Mouse (Mus musculus): ENCODE data around the gene Itln1. TPM values are rescaled to one million over a fixed set of nuclear protein-coding genes. Genes with fewer than 3 reads are reported as not detected.
A peak's percentile ranks its signal among the peaks of the same experiment; 100 is the strongest.

Itln1 gene
- polyA plus RNA-seq (2012; rRNA removed), result 2,801 and 3,610 TPM in 2 replicates

DNA sequence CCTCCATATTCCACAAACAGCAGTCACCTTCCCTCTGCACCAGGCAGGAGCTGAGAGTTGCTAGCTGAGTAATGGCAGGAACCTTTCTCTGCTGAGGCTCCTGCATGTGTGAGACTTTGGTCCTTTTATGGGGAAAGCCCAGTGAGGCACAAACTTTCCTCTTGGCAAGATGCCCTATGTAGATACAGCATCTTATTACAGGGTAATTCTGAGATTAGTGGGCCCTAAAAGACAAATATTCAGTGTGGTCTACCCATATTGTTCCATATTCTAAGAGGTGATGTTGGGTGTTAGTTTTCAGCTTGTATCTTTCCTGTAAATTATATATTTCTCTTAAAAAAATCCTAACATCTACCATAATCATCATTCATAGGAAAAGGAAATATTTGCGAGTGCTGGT lies at the start of gene Itln1:
Itln1 (minus strand) TSS at position 101 of the 400 bp plus-strand sequence.
- WGBS, result 56% methylated on average over 1 of the region's 1 CpGs
- peak; percentile 46 for DNase-seq (ENCODE audit: low read depth, low spot score)

DNA sequence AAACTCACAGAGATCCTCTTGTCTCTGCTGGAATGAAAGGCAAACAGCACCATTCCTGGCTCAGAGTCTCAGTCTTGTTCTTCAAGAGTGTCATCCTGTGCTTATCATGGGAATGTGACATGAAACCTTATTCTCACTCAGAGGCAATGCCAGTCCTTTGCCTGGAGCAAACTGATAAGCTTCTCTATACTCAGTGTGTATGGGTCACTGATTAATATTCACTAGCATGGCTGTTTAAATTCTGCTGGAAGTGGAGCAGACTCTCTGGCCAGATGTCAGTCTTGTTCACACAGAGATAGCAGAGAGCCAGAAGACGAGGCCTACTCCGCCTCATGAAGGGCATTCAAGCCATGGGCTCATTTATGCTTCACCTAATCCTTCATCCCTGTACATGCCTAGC lies 49.5 kb upstream of the Itln1 start:
- no peak for DNase-seq (ENCODE audit: low read depth, low spot score)
- WGBS, result 75% methylated on average over 2 of the region's 2 CpGs

DNA sequence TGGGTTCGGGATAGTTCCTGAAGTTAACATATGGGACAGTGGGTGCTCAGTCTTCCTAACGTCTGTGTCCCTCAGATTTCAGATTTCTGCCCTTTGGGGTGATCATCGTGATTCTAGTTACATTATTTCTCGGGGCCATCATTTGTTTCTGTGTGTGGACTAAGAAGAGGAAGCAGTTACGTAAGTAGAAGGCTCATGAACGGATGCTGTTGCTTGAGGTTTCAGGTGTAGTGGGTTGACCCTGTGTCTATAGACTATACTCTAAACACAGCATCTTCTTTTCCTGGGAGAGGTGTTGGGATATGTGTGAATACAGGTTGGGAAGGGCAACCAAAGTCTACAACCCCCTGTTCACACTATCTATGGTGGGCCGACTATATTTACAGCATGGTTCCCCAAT lies 42.1 kb upstream of the Itln1 start:
- WGBS, result 78% methylated on average over 7 of the region's 7 CpGs
- no peak for DNase-seq (ENCODE audit: low read depth, low spot score)

DNA sequence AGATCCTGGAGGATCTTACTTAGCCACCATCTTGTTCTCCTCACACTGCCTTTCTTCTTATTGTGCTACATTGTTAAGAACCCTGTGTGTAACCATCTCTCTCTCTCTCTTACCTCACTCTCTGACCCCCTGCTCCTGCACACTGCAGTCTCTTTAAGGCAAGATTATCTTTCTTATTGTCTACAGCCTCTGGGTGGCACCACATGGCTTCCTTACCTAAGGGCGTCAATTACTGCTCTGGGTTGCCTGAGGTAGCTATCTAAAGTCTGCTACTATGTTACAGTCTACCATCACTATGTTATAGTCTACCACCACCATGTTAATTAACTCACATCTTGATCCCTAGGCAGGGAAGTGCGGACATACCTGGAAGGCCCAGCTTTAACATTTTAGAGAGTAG lies 33.3 kb upstream of the Itln1 start:
- WGBS, result 66% methylated on average over 2 of the region's 2 CpGs
- DNase-seq (ENCODE audit: low read depth, low spot score), result no peak

DNA sequence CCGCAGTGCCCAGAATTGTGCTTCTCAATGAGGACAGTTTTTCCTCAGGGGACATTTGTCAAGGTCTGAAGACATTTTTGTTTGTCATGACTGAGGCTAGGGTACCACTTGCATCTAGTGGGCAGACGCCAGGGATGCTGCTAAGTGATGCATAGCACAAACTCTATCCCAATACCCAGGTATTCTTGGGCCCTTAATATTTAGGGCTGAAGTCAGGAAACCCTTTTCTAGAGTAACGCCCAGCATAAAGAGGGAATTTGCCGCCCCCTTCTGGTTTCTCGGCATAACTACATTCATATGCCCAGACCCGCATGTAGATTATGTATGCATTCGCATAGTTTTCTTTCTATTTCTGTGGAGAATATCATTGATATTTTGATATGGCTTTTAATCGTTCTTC lies 31.7 kb upstream of the Itln1 start:
- WGBS, result 16% methylated on average over 8 of the region's 8 CpGs
- peak; percentile 27 for DNase-seq (ENCODE audit: low read depth, low spot score)

DNA sequence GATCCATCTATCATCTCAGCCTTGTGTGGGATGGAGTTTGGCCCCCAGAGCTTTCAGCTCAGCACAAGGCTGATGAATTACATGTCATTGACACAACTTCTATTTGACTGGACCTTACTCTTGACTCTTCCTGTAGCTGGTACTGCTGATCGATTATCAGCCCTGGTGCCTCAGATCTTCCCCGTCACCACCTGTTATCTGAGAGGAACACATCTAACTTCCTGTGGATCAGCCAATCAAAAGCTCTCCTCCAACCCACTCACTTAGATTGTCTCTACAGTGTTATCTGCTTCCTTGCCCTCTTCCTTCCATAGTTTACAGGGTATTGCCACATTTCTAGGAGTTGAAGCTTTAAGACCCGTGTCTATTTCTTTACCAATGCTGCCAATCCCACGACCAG lies 30.8 kb upstream of the Itln1 start:
- WGBS, result 62% methylated on average over 4 of the region's 4 CpGs

DNA sequence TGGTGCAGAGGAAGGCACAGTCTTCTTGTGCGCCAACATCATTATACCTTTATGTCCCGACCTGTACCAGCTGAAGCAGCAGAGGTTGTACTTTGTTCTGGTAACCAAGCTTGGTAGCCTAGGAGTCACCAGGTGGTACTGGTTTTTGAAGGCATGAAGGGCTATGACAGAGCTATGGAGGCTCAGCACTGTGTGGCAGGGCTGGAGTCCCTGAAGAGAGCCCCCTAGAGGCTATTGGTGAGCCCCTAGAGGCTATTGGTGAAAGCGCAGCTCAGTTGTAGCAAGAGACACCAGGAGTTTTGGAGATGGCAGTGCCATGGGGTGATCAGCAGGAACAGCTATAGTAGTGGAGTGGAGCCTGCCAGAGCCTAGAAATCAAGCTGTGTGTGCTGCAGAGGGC lies 29.2 kb upstream of the Itln1 start:
- WGBS, result 52% methylated on average over 3 of the region's 3 CpGs
- DNase-seq (ENCODE audit: low read depth, low spot score), result peak; percentile 8

More for the DNA sequence above, 30.8 kb upstream of the Itln1 start:
- no peak for DNase-seq (ENCODE audit: low read depth, low spot score)

DNA sequence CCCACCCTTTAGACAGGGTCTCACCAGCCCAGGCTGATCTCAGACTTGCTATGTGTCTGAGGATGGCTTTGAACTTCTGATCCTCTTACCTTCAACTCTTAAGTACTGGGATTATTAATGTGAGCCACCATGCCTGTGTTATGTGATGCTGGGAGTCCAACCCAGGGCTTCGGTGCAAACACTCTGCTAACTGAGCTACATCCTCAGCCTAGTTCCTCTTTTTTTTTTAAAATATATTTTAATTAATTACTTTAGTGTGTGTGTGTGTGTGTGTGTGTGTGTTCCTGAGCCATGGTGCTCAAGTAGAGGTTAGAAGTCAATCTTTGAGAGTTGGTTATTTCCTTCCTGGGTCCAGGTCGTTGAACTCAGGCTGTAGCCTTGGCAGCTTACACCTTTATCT lies 27.9 kb upstream of the Itln1 start:
- WGBS, result 46% methylated on average over 2 of the region's 2 CpGs
- no peak for DNase-seq (ENCODE audit: low read depth, low spot score)

DNA sequence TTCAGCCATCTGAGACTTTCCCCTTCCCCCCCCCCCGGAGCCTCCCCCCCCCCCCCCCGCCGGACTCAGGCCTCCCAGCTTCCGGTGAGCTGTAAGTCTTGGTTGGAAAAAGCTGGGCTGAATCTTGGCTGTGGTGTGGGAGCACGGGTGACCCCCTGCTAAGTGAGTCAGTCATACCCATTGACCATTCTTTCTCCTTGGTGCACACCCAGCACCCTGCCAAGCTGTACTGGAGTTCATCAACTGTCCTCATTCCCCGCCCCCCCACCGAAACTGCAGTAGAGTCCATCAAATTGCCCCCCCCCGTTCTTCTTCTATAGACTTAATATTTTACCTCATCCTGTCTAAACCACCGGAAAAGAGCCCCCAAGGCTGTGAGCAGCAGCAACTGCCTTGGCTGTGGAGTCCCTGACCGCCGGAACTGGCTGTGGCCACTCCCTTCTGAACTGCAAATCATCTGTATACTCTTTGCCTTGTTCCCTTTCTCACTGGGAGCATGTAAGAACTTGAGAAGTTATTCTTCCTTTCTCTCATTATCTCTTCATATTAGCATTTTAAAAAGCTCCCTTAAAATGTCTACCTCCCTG lies 26.6 kb upstream of the Itln1 start:
- 42% methylated on average over 7 of the region's 11 CpGs for WGBS
- DNase-seq (ENCODE audit: low read depth, low spot score), result no peak

DNA sequence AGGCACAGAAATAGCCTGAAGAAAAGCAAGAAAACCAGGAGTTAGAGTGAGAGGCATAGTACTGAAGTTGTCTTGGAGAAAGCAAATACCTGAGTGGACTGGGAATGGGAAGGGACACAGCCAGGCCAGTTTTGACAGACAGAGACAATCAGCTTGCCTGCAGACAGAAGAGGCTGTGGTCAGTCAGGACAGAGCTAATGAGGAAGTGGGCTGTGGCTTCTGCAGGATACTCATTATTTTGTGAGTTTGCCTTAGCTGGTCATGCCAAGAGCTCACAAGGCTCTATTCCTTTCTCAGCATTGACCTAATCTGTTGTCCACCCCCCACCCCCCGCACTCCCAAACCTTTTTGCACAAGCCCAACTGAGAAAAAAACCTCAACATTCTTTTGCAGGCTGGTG lies 26.1 kb upstream of the Itln1 start:
- no peak for DNase-seq (ENCODE audit: low read depth, low spot score)
- WGBS, result 80% methylated on average over 1 of the region's 1 CpGs

DNA sequence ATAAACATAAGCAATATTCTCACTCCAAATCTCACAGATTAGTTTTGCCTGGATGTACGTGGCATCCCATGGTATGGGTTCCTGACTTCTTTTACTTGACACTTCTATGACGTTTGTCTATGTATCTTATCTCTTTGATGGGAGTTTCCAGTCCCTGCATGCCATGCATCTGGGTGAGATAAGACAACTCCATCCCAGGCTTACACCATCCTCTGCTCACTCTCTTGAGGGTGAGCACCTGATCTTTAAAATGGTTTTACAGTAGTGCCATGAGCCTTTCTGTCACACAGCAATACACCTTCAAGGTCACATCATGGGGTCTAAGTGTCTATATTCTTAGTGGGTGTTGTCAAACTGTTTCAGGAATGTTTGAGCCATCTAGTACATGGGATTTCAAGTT lies 25.2 kb upstream of the Itln1 start:
- WGBS, result 51% methylated on average over 2 of the region's 2 CpGs
- no peak for DNase-seq (ENCODE audit: low read depth, low spot score)

DNA sequence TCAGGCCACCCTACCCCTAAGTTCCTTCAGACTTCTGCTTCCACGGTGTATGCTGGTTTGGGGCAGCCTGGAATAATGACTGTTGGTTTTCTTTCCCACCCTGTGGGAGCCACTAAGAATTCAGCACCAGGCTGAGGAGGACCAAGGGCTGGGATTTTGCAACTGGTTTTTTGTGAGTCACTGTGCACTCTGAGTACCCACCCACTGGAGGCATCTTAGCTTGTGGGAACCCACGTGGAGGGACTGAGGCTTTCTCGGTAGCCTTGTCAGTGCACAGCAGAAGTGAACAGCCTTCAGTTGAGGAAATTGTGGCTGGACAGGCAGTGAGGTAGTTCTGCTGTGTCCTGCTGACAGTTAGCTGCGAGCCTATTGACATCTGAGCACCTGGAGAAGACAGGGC lies 23.8 kb upstream of the Itln1 start, which contains the start of gene Cd244a:
Cd244a (plus strand) TSS at position 296 of the 400 bp plus-strand sequence.
- no peak for DNase-seq (ENCODE audit: low read depth, low spot score)
- 58% methylated on average over 4 of the region's 4 CpGs for WGBS

DNA sequence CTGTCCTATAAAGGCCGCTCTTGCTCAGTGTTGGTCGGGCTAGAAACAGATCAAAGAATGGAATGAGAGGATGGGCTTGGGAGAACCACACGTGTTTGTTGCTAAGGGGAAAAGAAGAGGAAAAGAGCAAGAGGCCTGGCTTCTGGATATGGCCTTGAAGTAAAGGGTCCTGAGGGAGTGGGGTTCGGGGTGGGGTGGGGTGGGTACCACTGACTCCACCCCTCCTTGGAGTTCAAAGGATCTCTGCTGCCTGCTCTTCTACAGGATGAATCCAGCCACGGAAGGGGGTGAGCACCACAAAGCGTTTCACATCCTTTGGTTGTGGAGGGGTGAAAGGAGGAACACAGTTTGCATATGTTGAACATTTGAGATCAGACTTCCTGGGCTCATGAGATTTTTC lies 23.3 kb upstream of the Itln1 start:
- 63% methylated on average over 6 of the region's 6 CpGs for WGBS
- no peak for DNase-seq (ENCODE audit: low read depth, low spot score)

DNA sequence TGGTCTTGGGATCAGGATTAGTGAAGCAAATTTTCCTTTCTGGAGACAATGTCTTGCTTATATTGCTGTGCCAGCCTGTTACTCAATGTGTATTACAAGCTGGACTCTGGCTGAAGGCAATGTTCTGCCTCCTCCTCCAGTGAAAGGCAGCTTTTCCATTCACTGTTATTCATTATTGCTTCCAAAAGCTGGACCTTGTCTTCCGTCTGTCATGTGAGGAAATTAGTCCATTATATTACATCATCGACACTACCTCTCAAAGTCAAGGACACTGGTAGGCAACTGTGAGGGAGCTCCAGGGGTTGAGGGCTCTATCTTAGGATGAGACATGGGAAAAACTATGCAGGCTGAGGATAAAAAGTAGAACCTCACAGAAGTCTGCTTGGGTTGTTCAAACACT lies 21.3 kb upstream of the Itln1 start:
- 65% methylated on average over 2 of the region's 2 CpGs for WGBS
- no peak for DNase-seq (ENCODE audit: low read depth, low spot score)

DNA sequence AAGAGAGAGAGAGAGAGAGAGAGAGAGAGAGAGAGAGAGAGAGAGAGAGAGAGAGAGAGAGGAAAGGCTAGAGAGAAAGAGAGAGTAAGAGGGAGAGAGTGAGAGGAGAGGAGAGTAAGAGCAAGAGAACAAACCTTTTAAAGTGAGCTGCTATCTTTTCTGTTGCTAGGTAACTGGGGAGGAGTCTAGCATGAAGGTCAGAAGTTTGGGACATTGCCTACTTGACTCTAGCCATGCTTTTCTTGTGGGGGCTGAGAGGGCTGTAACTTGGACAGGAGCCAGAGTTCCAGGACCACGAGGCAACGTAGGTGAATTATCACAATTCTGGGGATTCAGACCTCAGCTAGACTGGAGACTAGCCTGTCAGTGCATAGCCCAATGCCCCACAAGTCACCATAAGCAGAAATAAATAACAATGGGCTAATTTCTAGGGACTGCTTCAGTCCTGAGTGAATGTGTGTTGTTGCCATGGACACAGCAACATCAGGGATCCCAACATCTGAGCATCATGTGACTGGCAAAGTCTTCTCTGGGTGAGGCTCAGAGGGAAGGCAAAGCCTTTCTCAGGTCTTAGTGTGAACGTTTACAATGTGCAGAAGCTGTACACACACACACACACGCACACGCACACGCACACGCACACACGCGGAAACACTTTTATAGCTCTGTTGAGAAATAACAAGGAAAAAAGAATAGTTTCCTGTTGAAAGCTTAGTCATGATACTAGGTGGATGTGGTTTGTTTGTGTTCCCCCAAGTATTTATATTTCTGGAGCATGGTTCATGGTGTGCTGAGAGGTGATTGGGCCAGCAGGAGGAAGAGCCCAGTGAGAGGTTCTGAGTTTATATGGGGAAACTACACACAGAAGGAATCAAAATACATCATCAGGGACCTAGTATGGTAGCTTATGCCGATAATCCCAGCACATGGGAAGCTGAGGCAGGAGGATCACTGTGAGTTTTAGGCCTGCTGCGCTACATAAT lies 18.6 kb upstream of the Itln1 start:
- 67% methylated on average over 11 of the region's 11 CpGs for whole genome bisulfite sequencing
- DNase-seq (ENCODE audit: low read depth, low spot score), result no peak

DNA sequence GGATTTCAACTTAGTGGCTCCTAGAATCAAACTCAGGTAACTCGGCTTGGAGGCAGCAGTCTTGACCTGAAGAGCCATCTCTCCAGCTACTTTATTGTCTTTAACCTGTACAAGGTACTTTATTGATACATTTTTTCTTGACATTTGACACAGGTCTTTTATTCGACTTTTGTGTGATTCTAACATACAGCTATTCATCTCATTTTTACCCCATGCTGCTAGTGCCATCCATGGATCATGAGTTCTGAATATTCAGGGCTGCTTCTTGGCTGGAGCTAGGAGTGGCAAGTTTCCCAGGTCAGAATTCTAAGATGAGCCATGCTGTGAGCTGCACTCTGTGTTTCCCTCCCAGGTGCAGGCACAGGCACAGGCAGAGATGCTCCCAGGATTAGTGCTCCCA lies 17.1 kb upstream of the Itln1 start:
- no peak for DNase-seq (ENCODE audit: low read depth, low spot score)
- 81% methylated on average over 2 of the region's 2 CpGs for WGBS

DNA sequence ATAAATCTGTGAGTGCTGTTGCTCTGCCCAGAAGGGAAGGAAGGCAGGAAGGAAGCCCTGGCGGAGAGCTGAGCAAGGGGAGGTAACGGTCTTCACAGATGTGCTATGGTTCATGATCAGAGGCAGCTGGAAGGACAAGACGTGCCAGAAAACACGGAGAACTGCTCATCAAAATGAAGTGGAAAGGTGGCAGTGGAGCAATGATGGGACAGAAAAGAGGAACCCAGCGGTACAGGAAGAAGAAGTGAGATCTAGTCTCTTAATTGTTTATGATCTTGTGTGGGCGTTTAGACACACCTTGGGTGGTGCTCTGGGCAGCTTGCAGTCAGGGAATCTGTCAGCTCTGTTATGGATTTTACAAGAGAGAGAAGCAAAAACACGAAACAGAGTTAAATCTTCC lies 16.2 kb upstream of the Itln1 start:
- 60% methylated on average over 7 of the region's 7 CpGs for WGBS
- no peak for DNase-seq (ENCODE audit: low read depth, low spot score)

DNA sequence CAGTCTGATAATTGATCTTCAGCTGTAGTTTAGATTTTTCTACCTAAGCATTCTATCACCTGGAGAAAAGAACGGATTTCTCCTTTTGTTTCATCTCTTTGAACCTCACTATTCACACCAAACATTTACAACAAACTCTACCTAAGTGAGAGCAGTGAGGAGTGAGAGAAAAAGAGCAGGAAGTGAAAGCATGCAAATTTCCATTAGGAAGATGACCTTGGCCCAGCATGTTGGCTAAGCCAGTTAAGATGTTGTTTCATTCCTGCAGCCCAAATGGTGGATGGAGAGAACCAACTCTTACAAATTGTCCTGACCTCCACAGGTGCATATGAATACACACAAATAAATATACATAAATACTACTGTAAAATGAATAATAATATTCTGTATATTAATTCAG lies 5.6 kb upstream of the Itln1 start:
- no peak for DNase-seq (ENCODE audit: low read depth, low spot score)
- WGBS, result 89% methylated on average over 1 of the region's 1 CpGs

DNA sequence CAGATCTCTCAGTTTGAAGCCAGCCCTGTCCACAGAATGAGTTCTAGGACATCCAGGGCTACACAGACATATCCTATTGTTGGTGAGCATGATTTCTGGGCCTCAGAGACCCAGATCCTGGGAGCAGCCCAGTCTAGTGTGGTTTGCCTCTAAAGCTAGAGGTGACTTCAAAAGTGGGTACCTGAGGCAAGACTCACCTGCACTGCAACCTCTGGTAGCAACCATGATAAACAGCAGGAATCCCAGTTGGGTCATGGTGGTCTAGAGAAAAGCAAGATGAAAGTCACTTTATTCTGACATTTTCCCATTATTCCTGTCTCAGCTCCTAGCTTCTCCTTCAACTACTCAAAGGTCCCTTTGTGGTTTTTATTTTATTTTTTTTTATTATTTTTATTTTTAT lies 537 bp downstream of the Itln1 start:
- no peak for DNase-seq (ENCODE audit: low read depth, low spot score)

DNA sequence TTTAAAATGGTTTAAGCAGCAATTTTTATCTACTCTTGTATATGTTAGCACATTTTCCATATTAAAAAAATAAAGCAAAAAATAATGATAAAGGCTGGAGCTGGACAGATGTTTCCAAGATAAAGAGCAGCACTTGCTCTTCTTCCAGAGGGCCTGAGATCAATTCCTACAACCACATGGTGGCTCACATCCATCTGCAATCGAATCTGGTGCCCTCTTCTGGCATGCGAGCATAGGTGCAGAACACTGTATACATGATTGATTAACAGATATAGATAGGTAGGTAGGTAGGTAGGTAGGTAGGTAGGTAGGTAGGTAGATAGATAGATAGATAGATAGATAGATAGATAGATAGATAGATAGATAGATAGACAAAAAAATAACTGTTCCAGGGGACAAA lies 2.3 kb downstream of the Itln1 start:
- WGBS, result 51% methylated on average over 2 of the region's 2 CpGs
- DNase-seq (ENCODE audit: low read depth, low spot score), result no peak

DNA sequence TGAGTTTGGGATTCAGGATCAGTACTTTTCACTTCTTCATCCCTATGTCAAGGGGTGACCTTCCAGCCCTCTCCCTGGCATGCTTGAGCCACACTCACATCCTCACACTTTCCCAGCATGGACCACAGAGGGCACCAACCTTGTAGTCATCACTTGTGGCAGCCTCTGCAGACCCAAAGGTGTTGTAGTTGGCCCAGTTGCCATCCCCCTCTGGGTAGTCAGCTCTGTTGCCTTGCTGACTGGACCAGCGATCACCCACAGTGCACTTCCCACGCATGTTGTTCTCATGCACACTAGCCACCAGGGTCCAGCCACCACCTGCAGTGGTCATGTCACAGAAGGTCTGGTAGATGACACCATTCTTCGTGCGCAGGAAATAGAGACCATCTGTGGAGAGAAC lies 3.7 kb downstream of the Itln1 start:
- no peak for DNase-seq (ENCODE audit: low read depth, low spot score)
- 95% methylated on average over 4 of the region's 4 CpGs for WGBS

Data from large intestine, adult 2 months (tissue).